Mouse (Mus musculus): Measurements from ENCODE around the gene Taf15. TPM values are rescaled to one million over a fixed set of nuclear protein-coding genes. Genes with fewer than 3 reads are reported as not detected.

Taf15 gene
- total and polyA plus RNA-seq, 3 experiments, result 31.8 to 236 TPM; not detected in 1

GRCm38 (mm10) chr11:83533192-83533591 is 60.3 kb downstream of the Taf15 start:
- H3K4me1 ChIP-seq (ENCODE audit: control insufficient read depth in 1 of 2, insufficient read depth in 2 of 2, low read length in 2 of 2), result 0 out of 4 replicates have a peak, but pooled peaks cover 0 to 3% of the 10 kb centered on the region in 2 experiments
- no peaks in the 10 kb centered on the region for H3K9me3 ChIP-seq (replicated peaks; ENCODE audit: insufficient read depth, low read length)
- H3K27ac ChIP-seq (ENCODE audit: control insufficient read depth, low read depth, low read length), result no peak overlapping the region
- TF ChIP-seq MYB (IDR thresholded peaks at IDR 0.05; ENCODE audit: low read depth, low read length), result no peak
- no peak for TF ChIP-seq MAZ (IDR thresholded peaks at IDR 0.05; ENCODE audit: low read depth, low read length)
- TF ChIP-seq MEF2A (IDR thresholded peaks at IDR 0.05; ENCODE audit: extremely low read depth, insufficient replicate concordance, low read depth, low read length, poor library complexity, severe bottlenecking), result no peak
- TF ChIP-seq KAT2A (conservative IDR thresholded peaks at IDR 0.05; ENCODE audit: low read depth, low read length), result no peak
- no peak for TF ChIP-seq ETS1 (IDR thresholded peaks at IDR 0.05; ENCODE audit: low read depth, low read length)
- no peak for TF ChIP-seq E2F4 (IDR thresholded peaks at IDR 0.05; ENCODE audit: borderline replicate concordance, low read depth, low read length)
- no peak for TF ChIP-seq NELFE (IDR thresholded peaks at IDR 0.05; ENCODE audit: low read depth, low read length)
- no peak for TF ChIP-seq MYC (IDR thresholded peaks at IDR 0.05; ENCODE audit: low read depth, low read length)
- no peak for TF ChIP-seq GATA1 (IDR thresholded peaks at IDR 0.05; ENCODE audit: low read depth, low read length)
- TF ChIP-seq CHD1 (IDR thresholded peaks at IDR 0.05; ENCODE audit: low read depth, low read length), result no peak
- TF ChIP-seq TCF12 (IDR thresholded peaks at IDR 0.05; ENCODE audit: low read depth, low read length), result no peak
- DNase-seq (ENCODE audit: low read depth, low spot score), result peak; percentile 36
- H3K27me3 ChIP-seq (ENCODE audit: control insufficient read depth in 1 of 2, insufficient read depth in 2 of 2, low read length in 2 of 2), result no peaks in the 10 kb centered on the region; a peak in 1 of 4 replicates
- no peaks in the 10 kb centered on the region for H3K36me3 ChIP-seq (ENCODE audit: control insufficient read depth in 1 of 2, insufficient read depth in 2 of 2, low read length in 2 of 2)
- no peak overlapping the region for H3K9ac ChIP-seq (ENCODE audit: control insufficient read depth, low read depth, low read length, poor library complexity, severe bottlenecking)
- no peak overlapping the region for H3K4me3 ChIP-seq (ENCODE audit: control insufficient read depth in 1 of 2, insufficient read depth in 1 of 2, low read depth in 2 of 2, low read length in 2 of 2)
- no peaks in the 10 kb centered on the region for H3K79me2 ChIP-seq (ENCODE audit: control insufficient read depth, insufficient read depth, low read length, poor library complexity)

- Histone ChIP-seq H3K27me3 (ENCODE audit: control insufficient read depth in 1 of 2, insufficient read depth in 2 of 2, low read length in 2 of 2) (no peaks in the 10 kb centered on the region; a peak in 1 of 4 replicates), H3K9me3 (replicated peaks; ENCODE audit: insufficient read depth, low read length) (no peaks in the 10 kb centered on the region), H3K27ac (ENCODE audit: control insufficient read depth, low read depth, low read length) (no peak overlapping the region), H3K9ac (ENCODE audit: control insufficient read depth, low read depth, low read length, poor library complexity, severe bottlenecking) (no peak overlapping the region), H3K4me3 (ENCODE audit: control insufficient read depth in 1 of 2, insufficient read depth in 1 of 2, low read depth in 2 of 2, low read length in 2 of 2) (no peak overlapping the region), H3K79me2 (ENCODE audit: control insufficient read depth, insufficient read depth, low read length, poor library complexity) (no peaks in the 10 kb centered on the region), H3K4me1 (ENCODE audit: control insufficient read depth in 1 of 2, insufficient read depth in 2 of 2, low read length in 2 of 2) (0 out of 4 replicates have a peak, but pooled peaks cover 0 to 3% of the 10 kb centered on the region in 2 experiments), H3K36me3 (ENCODE audit: control insufficient read depth in 1 of 2, insufficient read depth in 2 of 2, low read length in 2 of 2) (no peaks in the 10 kb centered on the region)
- no peak for DNase-seq (ENCODE audit: low read depth, low spot score)
- TF ChIP-seq CHD2 (IDR thresholded peaks at IDR 0.05; ENCODE audit: low read length) (no peak), CHD1 (IDR thresholded peaks at IDR 0.05; ENCODE audit: low read depth, low read length) (no peak), GATA1 (IDR thresholded peaks at IDR 0.05; ENCODE audit: low read depth, low read length) (no peak)
Observed at GRCm38 (mm10) chr11:83534143-83534542, 61.3 kb downstream of the Taf15 start.

- H3K9me3 ChIP-seq (replicated peaks; ENCODE audit: insufficient read depth, low read length), result no peaks in the 10 kb centered on the region
- TF ChIP-seq USF1 (IDR thresholded peaks at IDR 0.05; ENCODE audit: low read depth, low read length), result peak; percentile 28; the same call in 1 of the 2 replicates
- TF ChIP-seq TBP (IDR thresholded peaks at IDR 0.05; ENCODE audit: low read depth, low read length), result no peak
- TF ChIP-seq MXI1 (IDR thresholded peaks at IDR 0.05; ENCODE audit: low read depth, low read length), result no peak
- TF ChIP-seq POLR2AphosphoS5 (IDR thresholded peaks at IDR 0.05; ENCODE audit: borderline replicate concordance, low read depth, low read length), result no peak
- TF ChIP-seq ZC3H11A (IDR thresholded peaks at IDR 0.05; ENCODE audit: low read depth, low read length), result no peak
- TF ChIP-seq POLR2A (IDR thresholded peaks at IDR 0.05; ENCODE audit: control insufficient read depth in 1 of 2, insufficient read depth in 1 of 2, low read depth in 1 of 2, low read length in 2 of 2, poor library complexity in 1 of 2), result no peak
- no peak for TF ChIP-seq RCOR1 (IDR thresholded peaks at IDR 0.05; ENCODE audit: low read depth, low read length)
- TF ChIP-seq POLR2AphosphoS2 (IDR thresholded peaks at IDR 0.05; ENCODE audit: low read length), result no peak
- TF ChIP-seq CTCF (IDR thresholded peaks at IDR 0.05 in 2 of 3, conservative IDR thresholded peaks at IDR 0.05 in 1 of 3; ENCODE audit: control insufficient read depth in 1 of 3, insufficient read depth in 1 of 3, low read depth in 2 of 3, low read length in 3 of 3, poor library complexity in 1 of 3, severe bottlenecking in 1 of 3), result no peak
- H3K9ac ChIP-seq (ENCODE audit: control insufficient read depth, low read depth, low read length, poor library complexity, severe bottlenecking), result no peak overlapping the region
- H3K36me3 ChIP-seq (ENCODE audit: control insufficient read depth in 1 of 2, insufficient read depth in 2 of 2, low read length in 2 of 2), result no peaks in the 10 kb centered on the region
- no peak for DNase-seq (ENCODE audit: low read depth, low spot score)
- H3K27me3 ChIP-seq (ENCODE audit: control insufficient read depth in 1 of 2, insufficient read depth in 2 of 2, low read length in 2 of 2), result no peaks in the 10 kb centered on the region; a peak in 1 of 4 replicates
- H3K27ac ChIP-seq (ENCODE audit: control insufficient read depth, low read depth, low read length), result no peak overlapping the region
- H3K79me2 ChIP-seq (ENCODE audit: control insufficient read depth, insufficient read depth, low read length, poor library complexity), result no peaks in the 10 kb centered on the region
- H3K4me1 ChIP-seq (ENCODE audit: control insufficient read depth in 1 of 2, insufficient read depth in 2 of 2, low read length in 2 of 2), result 0 out of 4 replicates have a peak, but pooled peaks cover 0 to 3% of the 10 kb centered on the region in 2 experiments
- 0 out of 4 replicates have a peak overlapping the region, but pooled peaks of 1 of the 2 experiments have one; percentile 2 for H3K4me3 ChIP-seq (ENCODE audit: control insufficient read depth in 1 of 2, insufficient read depth in 1 of 2, low read depth in 2 of 2, low read length in 2 of 2)
Observed at GRCm38 (mm10) chr11:83534609-83535423, 61.9 kb downstream of the Taf15 start.

Data from MEL (cell line).